Mouse (Mus musculus) spleen, adult 2 months (tissue): Measurements from ENCODE around the gene Gpr157.

Source experiments
- CTCF ChIP-seq: fragments of 200-500 bp; IDR thresholded peaks from 2 replicates; pipeline ENCODE4 v1.5.1; 2011; ENCODE audit warnings: mild to moderate bottlenecking, inconsistent platforms; ENCODE audit not compliant: insufficient read depth, insufficient read length, insufficient replicate concordance; ENCODE audit errors: extremely low read depth
- POLR2A ChIP-seq: fragments of 200-500 bp; IDR thresholded peaks from 2 replicates; pipeline ENCODE4 v1.6.1; 2011; ENCODE audit warnings: low read depth, low read length, inconsistent platforms

DNA sequence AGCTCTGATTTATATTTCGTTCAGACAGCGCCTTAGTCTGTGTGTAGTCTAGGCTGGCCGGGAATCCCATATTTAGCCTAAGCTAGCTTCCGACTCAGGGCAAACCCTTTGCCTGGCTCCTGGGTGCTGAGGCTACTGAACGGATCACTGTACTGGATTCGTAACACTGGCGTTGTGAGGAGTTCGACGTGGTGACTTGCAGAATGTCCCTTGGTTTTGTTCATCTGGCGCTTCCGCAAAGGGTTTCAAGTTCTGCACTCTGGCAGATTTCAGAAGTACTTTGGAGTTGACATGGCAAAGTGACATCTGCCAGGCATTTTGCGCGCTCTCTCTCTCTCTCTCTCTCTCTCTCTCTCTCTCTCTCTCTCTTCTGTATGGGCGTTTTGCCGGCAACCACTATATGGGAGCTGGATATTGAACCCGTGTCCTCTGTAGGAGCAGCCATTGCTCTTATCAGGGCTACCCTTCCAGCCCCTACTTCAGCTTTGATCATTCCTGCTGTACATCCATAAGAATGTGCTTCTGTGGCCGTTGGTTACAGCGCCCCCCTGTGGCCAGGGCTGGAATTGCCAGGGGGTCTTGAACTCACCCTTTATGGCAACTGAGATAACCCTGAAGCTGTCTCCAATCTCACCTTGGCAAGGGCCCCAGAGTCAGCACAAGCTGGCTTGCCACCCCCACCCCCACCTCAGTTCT, 4.9 kb downstream of the Gpr157 start:
- TF ChIP-seq POLR2A, result no peak
- peak; percentile 80; the same call in 1 of the 2 replicates for TF ChIP-seq CTCF
